Mouse (Mus musculus) cerebellum, adult (tissue): Measurements from ENCODE around the gene Ap1b1.
A peak's percentile ranks its signal among the peaks of the same experiment; 100 is the strongest.

Experiments used
- ATAC-seq: cut with Nextera tagmentation; 2 replicates; pipeline ENCODE4 v1.9.2; 2017; ENCODE audit warnings: mild to moderate bottlenecking, moderate library complexity, mixed read lengths; ENCODE audit not compliant: insufficient number of reproducible peaks, low FRiP score, low TSS enrichment

Gene Ap1b1

GRCm38 (mm10) chr11:4983538-4983937 lies 3.1 kb upstream of the Ap1b1 start:
- ATAC-seq: no peak

- ATAC-seq: no peak
Measured at GRCm38 (mm10) chr11:4984249-4984648, 2.4 kb upstream of the Ap1b1 start.

GRCm38 (mm10) chr11:4984799-4985198 lies 1.8 kb upstream of the Ap1b1 start:
- no peak for ATAC-seq

- no peak for ATAC-seq
Measured at GRCm38 (mm10) chr11:4987487-4987852, 846 bp downstream of the Ap1b1 start.

GRCm38 (mm10) chr11:4989187-4989586 lies 2.6 kb downstream of the Ap1b1 start:
- no peak for ATAC-seq

- no peak for ATAC-seq
Measured at GRCm38 (mm10) chr11:4992471-4992870, 5.8 kb downstream of the Ap1b1 start.

GRCm38 (mm10) chr11:4995676-4996075 lies 9.1 kb downstream of the Ap1b1 start:
- no peak for ATAC-seq

- no peak for ATAC-seq
Measured at GRCm38 (mm10) chr11:4996621-4997199, 10.1 kb downstream of the Ap1b1 start.

- ATAC-seq: no peak
Measured at GRCm38 (mm10) chr11:4998352-4998751, 11.7 kb downstream of the Ap1b1 start.

GRCm38 (mm10) chr11:4998762-4999161 lies 12.1 kb downstream of the Ap1b1 start:
- ATAC-seq: no peak

- no peak for ATAC-seq
Measured at GRCm38 (mm10) chr11:5000241-5000640, 13.6 kb downstream of the Ap1b1 start.

GRCm38 (mm10) chr11:5002826-5003225 lies 16.2 kb downstream of the Ap1b1 start:
- no peak for ATAC-seq

GRCm38 (mm10) chr11:5005528-5005927 lies 18.9 kb downstream of the Ap1b1 start:
- ATAC-seq: no peak

GRCm38 (mm10) chr11:5007186-5007585 lies 20.6 kb downstream of the Ap1b1 start:
- ATAC-seq: no peak

- ATAC-seq: no peak
Measured at GRCm38 (mm10) chr11:5008867-5009266, 22.2 kb downstream of the Ap1b1 start.

GRCm38 (mm10) chr11:5009354-5010074 lies 22.9 kb downstream of the Ap1b1 start:
- no peak for ATAC-seq

- ATAC-seq: no peak
Measured at GRCm38 (mm10) chr11:5010205-5010604, 23.6 kb downstream of the Ap1b1 start.

- ATAC-seq: no peak
Measured at GRCm38 (mm10) chr11:5011480-5011879, 24.9 kb downstream of the Ap1b1 start.

- ATAC-seq: no peak
Measured at GRCm38 (mm10) chr11:5012213-5012715, 25.6 kb downstream of the Ap1b1 start.

- ATAC-seq: peak; percentile 95
Measured at GRCm38 (mm10) chr11:5015720-5016119, 29.1 kb downstream of the Ap1b1 start.

GRCm38 (mm10) chr11:5016286-5016685 lies 29.7 kb downstream of the Ap1b1 start:
- no peak for ATAC-seq

- ATAC-seq: no peak
Measured at GRCm38 (mm10) chr11:5017506-5017905, 30.9 kb downstream of the Ap1b1 start.
